Mouse (Mus musculus) neural tube, embryonic 15.5 days (tissue): ENCODE measurements around the gene Mamld1. TPM values are rescaled to one million over a fixed set of nuclear protein-coding genes. Genes with fewer than 3 reads are reported as not detected.
"Not testable (repeated sequence)": the region's sequence is repeated elsewhere in the genome, so short reads cannot be mapped to it uniquely, and the experiment has no call there.

Source experiments
- ATAC-seq: fragments of 200-750 bp; cut with Nextera tagmentation; 2 replicates; pipeline ENCODE4 v1.8.0; 2017; ENCODE audit warnings: mild to moderate bottlenecking, moderate TSS enrichment, moderate library complexity; ENCODE audit not compliant: low FRiP score
- H3K27ac ChIP-seq: fragments of 300-500 bp; sonication (generic); replicated peaks from 2 replicates; pipeline ENCODE4 v1.5.1; 2015; ENCODE audit warnings: mild to moderate bottlenecking, inconsistent platforms
- H3K27me3 ChIP-seq: fragments of 300-500 bp; sonication (generic); replicated peaks from 2 replicates; pipeline ENCODE4 v1.6.1; 2015; ENCODE audit warnings: inconsistent platforms
- H3K36me3 ChIP-seq: fragments of 300-500 bp; sonication (generic); 2 replicates; pipeline ENCODE4 v1.6.1; 2015; ENCODE audit warnings: inconsistent platforms
- H3K4me1 ChIP-seq: fragments of 300-500 bp; sonication (generic); 2 replicates; pipeline ENCODE4 v1.6.1; 2015; ENCODE audit warnings: inconsistent platforms
- H3K4me2 ChIP-seq: fragments of 300-500 bp; sonication (generic); 2 replicates; pipeline ENCODE4 v1.6.1; 2015; ENCODE audit warnings: inconsistent platforms, mild to moderate bottlenecking, moderate library complexity
- H3K4me3 ChIP-seq: fragments of 300-500 bp; sonication (generic); replicated peaks from 2 replicates; pipeline ENCODE4 v1.5.1; 2015; ENCODE audit warnings: mild to moderate bottlenecking, inconsistent platforms
- H3K9ac ChIP-seq: fragments of 300-500 bp; sonication (generic); replicated peaks from 2 replicates; pipeline ENCODE4 v1.6.1; 2015; ENCODE audit warnings: mild to moderate bottlenecking, inconsistent platforms
- H3K9me3 ChIP-seq: fragments of 300-500 bp; sonication (generic); replicated peaks from 2 replicates; pipeline ENCODE4 v1.6.1; 2016; ENCODE audit warnings: inconsistent platforms
- WGBS: fragments of 180-500 bp; shearing (Covaris S2); methylation state at CpG from one replicate; pipeline ENCODE4 v1.1.7; 2015; ENCODE audit warnings: mixed read lengths; 5-methylcytosine and 5-hydroxymethylcytosine counted together
- polyA plus RNA-seq: library from polyadenylated mRNA; unstranded; fragments of >200 nt; fragmentation: Nextera tagmentation; extraction: Ambion mirVana; gene quantifications from 2 replicates; pipeline ENCODE4 v1.2.1, GENCODE M21; 2015

Gene Mamld1
- polyA plus RNA-seq: 4.8 and 5.1 TPM in 2 replicates

GRCm38 (mm10) chrX:71049864-71050576 lies at the start of gene Mamld1:
Gene Mamld1, plus strand, starts transcription at chrX:71050256.
- peak within 1 kb of the TSS; percentile 70 for H3K4me2 ChIP-seq
- H3K36me3 ChIP-seq: no peaks in the 10 kb centered on the region
- H3K4me3 ChIP-seq: peak within 1 kb of the TSS; percentile 54
- H3K9ac ChIP-seq: peak within 1 kb of the TSS; percentile 53
- WGBS: 21% methylated on average over 48 of the region's 50 CpGs
- no peaks in the 10 kb centered on the region for H3K9me3 ChIP-seq
- H3K27me3 ChIP-seq: no peaks in the 10 kb centered on the region
- H3K27ac ChIP-seq: peak within 1 kb of the TSS; percentile 81
- peak; percentile 89 for ATAC-seq
- H3K4me1 ChIP-seq: peaks cover 7% of the 10 kb centered on the region

GRCm38 (mm10) chrX:71024718-71025117 lies 25.3 kb upstream of the Mamld1 start:
- Histone ChIP-seq H3K9me3 (no peaks in the 10 kb centered on the region), H3K36me3 (no peaks in the 10 kb centered on the region), H3K9ac (no peak overlapping the region), H3K4me2 (no peak overlapping the region), H3K4me3 (no peak overlapping the region), H3K27ac (no peak overlapping the region), H3K4me1 (no peaks in the 10 kb centered on the region), H3K27me3 (no peaks in the 10 kb centered on the region)
- ATAC-seq: no peak

- Histone ChIP-seq H3K9ac (no peak overlapping the region), H3K27me3 (no peaks in the 10 kb centered on the region), H3K27ac (no peak overlapping the region), H3K4me2 (no peak overlapping the region), H3K4me3 (no peak overlapping the region), H3K36me3 (no peaks in the 10 kb centered on the region), H3K4me1 (no peaks in the 10 kb centered on the region), H3K9me3 (no peaks in the 10 kb centered on the region)
- no peak for ATAC-seq
- 75% methylated on average over 4 of the region's 4 CpGs for WGBS
These were observed 22.0 kb upstream of the Mamld1 start for GRCm38 (mm10) chrX:71028007-71028406.

- 91% methylated on average over 1 of the region's 1 CpGs for WGBS
- H3K4me3 ChIP-seq, H3K4me1 ChIP-seq, H3K9ac ChIP-seq, H3K27me3 ChIP-seq, H3K4me2 ChIP-seq, ATAC-seq, H3K27ac ChIP-seq, H3K9me3 ChIP-seq, H3K36me3 ChIP-seq: not testable (repeated sequence)
These were observed 21.1 kb upstream of the Mamld1 start for GRCm38 (mm10) chrX:71028976-71029375.

- WGBS: 15% methylated on average over 26 of the region's 26 CpGs
- peak; percentile 27 for ATAC-seq
These were observed 738 bp downstream of the Mamld1 start for GRCm38 (mm10) chrX:71050677-71051311.

GRCm38 (mm10) chrX:71051361-71052114 lies 1.5 kb downstream of the Mamld1 start:
- Histone ChIP-seq H3K4me1 (peaks cover 7% of the 10 kb centered on the region), H3K4me2 (peak overlapping the region; percentile 70), H3K9me3 (no peaks in the 10 kb centered on the region), H3K27me3 (no peaks in the 10 kb centered on the region), H3K9ac (peak overlapping the region; percentile 53), H3K4me3 (peak overlapping the region; percentile 54), H3K27ac (peak overlapping the region; percentile 81), H3K36me3 (no peaks in the 10 kb centered on the region)
- peak; percentile 53 for ATAC-seq
- WGBS: 25% methylated on average over 30 of the region's 30 CpGs

More at GRCm38 (mm10) chrX:71050677-71051311, 738 bp downstream of the Mamld1 start:
- Histone ChIP-seq H3K9ac (peak overlapping the region; percentile 53), H3K9me3 (no peaks in the 10 kb centered on the region), H3K4me3 (peak overlapping the region; percentile 54), H3K27me3 (no peaks in the 10 kb centered on the region), H3K4me1 (peaks cover 7% of the 10 kb centered on the region), H3K36me3 (no peaks in the 10 kb centered on the region), H3K4me2 (peak overlapping the region; percentile 70), H3K27ac (peak overlapping the region; percentile 81)

GRCm38 (mm10) chrX:71052115-71052478 lies 2.0 kb downstream of the Mamld1 start:
- Histone ChIP-seq H3K9me3 (no peaks in the 10 kb centered on the region), H3K27ac (peak overlapping the region; percentile 81), H3K27me3 (no peaks in the 10 kb centered on the region), H3K36me3 (no peaks in the 10 kb centered on the region), H3K9ac (peak overlapping the region; percentile 53), H3K4me1 (peaks cover 7% of the 10 kb centered on the region), H3K4me2 (peak overlapping the region; percentile 70), H3K4me3 (peak overlapping the region; percentile 54)
- 23% methylated on average over 19 of the region's 19 CpGs for whole genome bisulfite sequencing
- ATAC-seq: peak; percentile 55

- Histone ChIP-seq H3K36me3 (no peaks in the 10 kb centered on the region), H3K4me2 (peak overlapping the region; percentile 70), H3K9ac (no peak overlapping the region), H3K27me3 (no peaks in the 10 kb centered on the region), H3K27ac (peak overlapping the region; percentile 81), H3K9me3 (no peaks in the 10 kb centered on the region), H3K4me1 (peaks cover 7% of the 10 kb centered on the region), H3K4me3 (peak overlapping the region; percentile 54)
- WGBS: 29% methylated on average over 7 of the region's 8 CpGs
- peak; percentile 40 for ATAC-seq
These were observed 2.6 kb downstream of the Mamld1 start for GRCm38 (mm10) chrX:71052481-71053216.

GRCm38 (mm10) chrX:71053246-71053645 lies 3.2 kb downstream of the Mamld1 start:
- H3K4me3 ChIP-seq: 0 out of 2 replicates have a peak overlapping the region, but pooled peaks have one; percentile 1
- peak overlapping the region; percentile 70 for H3K4me2 ChIP-seq
- WGBS: 37% methylated on average over 5 of the region's 5 CpGs
- H3K9me3 ChIP-seq: no peaks in the 10 kb centered on the region
- ATAC-seq: no peak
- H3K4me1 ChIP-seq: peaks cover 7% of the 10 kb centered on the region
- H3K27ac ChIP-seq: no peak overlapping the region
- H3K27me3 ChIP-seq: no peaks in the 10 kb centered on the region
- H3K9ac ChIP-seq: no peak overlapping the region; the same call in 1 of the 2 replicates
- H3K36me3 ChIP-seq: no peaks in the 10 kb centered on the region

GRCm38 (mm10) chrX:71056968-71057367 lies 6.9 kb downstream of the Mamld1 start:
- WGBS: 65% methylated on average over 2 of the region's 2 CpGs
- Histone ChIP-seq H3K9me3 (no peaks in the 10 kb centered on the region), H3K9ac (no peak overlapping the region), H3K27me3 (no peaks in the 10 kb centered on the region), H3K27ac (no peak overlapping the region), H3K4me1 (peaks cover 4% of the 10 kb centered on the region; the same call in 1 of the 2 replicates), H3K4me3 (no peak overlapping the region), H3K4me2 (no peak overlapping the region), H3K36me3 (no peaks in the 10 kb centered on the region)
- no peak for ATAC-seq

- H3K4me3 ChIP-seq: no peak overlapping the region
- no peak for ATAC-seq
- no peaks in the 10 kb centered on the region for H3K9me3 ChIP-seq
- H3K36me3 ChIP-seq: no peaks in the 10 kb centered on the region
- no peaks in the 10 kb centered on the region for H3K4me1 ChIP-seq
- no peak overlapping the region for H3K9ac ChIP-seq
- 64% methylated on average over 4 of the region's 4 CpGs for whole genome bisulfite sequencing
- H3K4me2 ChIP-seq: no peak overlapping the region
- H3K27ac ChIP-seq: no peak overlapping the region
- no peaks in the 10 kb centered on the region for H3K27me3 ChIP-seq
These were observed 35.2 kb downstream of the Mamld1 start for GRCm38 (mm10) chrX:71085092-71085807.
